Mouse (Mus musculus): ENCODE measurements around the gene Arpc3.

The Arpc3 gene

DNA sequence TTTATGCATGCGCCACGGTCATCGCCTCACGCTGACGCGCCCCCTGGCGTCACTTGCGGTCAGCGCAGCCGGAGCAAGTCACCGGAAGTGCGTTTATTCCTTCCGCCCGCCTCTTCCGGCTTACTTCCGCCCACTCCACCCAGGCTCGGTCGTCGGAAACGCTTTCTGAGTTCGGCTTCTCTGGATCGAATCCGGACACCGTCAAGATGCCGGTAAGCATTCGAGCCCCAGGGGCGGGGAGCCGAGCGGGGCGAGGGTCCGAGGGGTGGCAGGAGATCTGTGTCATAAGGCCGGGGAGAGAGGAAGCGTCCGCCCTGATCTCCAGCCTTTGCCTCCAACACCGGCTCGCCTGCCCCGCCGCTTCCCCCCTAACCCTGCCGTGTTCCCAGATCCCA lies at the start of gene Arpc3:
Gene Arpc3 (plus strand): TSS at position 93 of the 395 bp plus-strand sequence.
- peak; percentile 83 to 85 for DNase-seq (ENCODE audit: low spot score in 2 of 2)

DNA sequence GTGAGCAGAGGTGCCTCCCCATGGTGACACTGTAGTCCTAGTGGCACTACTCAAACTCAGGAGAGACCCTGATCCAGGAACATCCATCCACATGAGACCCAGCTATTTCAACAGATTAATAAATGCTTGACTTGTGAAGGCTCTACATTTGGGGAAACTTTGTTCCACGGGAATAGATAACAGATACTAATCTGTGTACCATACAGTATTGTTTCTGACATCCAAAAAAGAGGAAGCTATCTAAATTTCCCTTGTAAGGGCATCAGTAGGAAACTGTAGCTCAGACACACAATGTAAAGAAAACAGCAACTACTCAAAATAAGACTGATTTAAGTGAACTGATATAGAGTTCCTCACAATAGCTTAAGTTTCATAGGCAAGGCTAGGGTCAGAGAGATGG lies 48.8 kb upstream of the Arpc3 start:
- DNase-seq (ENCODE audit: low spot score in 2 of 2) = no peak

DNA sequence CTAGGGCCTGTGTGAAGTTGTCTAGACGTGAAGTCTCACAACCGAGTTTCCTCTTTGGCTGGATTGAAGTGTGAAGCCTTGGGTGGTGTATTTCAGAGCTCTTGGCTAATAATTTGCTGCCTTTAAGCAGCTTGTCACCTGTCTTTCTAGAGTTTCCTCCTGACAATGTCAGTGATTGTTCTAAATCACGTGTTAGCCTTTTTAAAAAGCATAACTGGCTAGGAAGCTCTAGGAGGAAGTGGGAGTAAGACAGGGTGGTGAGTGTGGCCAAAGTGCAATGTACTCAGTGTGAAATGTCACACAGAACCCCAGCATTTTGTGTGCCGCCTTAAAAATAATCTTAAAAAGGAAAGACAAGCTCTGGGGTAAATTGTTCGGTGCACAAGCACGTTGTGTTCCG lies 47.9 kb upstream of the Arpc3 start:
- no peak for DNase-seq (ENCODE audit: low spot score in 2 of 2)

DNA sequence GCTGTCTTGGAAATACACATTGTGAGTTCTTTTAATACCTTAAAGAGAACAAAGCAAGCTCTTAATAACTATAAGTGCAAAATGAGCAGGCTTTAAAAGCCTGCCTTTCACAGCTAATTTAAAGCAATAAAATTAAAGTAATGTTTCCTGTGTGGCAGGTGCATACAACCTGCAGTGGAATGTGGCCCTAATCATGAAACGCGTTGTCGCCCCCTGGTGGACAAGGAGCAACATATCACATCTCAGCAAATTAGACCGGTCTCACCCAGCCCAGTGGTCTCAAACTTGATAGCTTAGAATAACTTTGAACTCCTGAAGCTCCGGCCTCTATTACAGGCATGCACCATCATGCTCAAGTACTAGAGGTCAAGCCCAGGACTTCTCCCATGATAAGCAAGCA lies 47.4 kb upstream of the Arpc3 start:
- DNase-seq (ENCODE audit: low spot score in 2 of 2) = peak; percentile 28 to 34

DNA sequence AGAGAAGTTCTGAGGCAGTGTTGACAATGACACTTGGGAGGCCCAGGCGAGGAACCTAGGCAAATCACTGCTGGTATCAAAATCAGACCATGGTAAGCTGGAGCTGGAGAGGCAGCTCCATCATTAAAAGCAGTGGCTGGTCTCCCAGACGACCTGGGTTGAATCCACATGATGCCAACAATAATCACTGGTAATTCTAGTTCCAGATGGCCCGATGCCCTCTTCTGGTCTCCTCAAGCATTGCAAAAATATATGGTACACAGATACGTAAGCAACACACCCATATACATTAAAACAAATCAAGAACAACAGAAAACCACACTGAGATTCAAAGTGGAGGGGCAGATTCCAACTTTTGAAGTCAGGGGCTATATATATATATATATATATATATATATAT lies 45.9 kb upstream of the Arpc3 start:
- DNase-seq (ENCODE audit: low spot score in 2 of 2) = no peak

DNA sequence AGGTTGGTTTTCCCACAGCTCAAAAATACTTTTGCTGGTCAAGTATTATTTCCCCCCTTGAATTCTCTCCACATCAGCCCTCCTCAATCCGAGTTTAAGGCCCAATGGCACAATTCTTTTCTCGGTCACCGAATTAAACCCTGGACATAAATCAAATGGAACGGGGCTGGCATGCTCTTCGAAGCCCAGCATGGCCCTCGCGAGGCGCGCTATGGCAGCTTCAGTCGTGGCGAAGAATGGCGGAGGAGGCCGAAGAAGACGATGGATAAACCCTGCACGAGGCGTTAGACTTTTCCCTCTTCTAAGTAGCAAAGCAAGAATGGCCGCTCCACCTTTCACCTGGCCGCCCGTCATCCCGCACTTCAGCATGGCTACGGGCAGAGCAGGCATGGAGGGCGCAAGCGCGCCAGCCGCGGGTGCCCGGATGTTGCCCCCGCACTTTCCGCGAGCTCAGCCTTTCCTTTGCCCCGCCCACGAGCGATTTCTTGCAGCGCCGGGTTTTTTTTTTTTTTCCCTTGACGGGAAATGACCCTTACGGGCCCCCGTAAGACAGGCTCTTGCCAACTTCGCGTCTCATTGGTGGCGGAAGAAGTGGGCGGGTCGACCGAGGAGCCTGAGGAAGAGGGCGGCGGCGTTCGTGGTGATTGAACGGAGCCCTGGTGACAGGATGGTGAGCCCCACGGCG lies 37.7 kb upstream of the Arpc3 start, which contains the start of the genes Rad9b and Vps29:
Gene Rad9b (minus strand): TSS at position 427 of the 685 bp plus-strand sequence.
Gene Vps29 (plus strand): TSS at position 563 of the 685 bp plus-strand sequence.
- DNase-seq (ENCODE audit: low spot score in 2 of 2) = peak; percentile 94

DNA sequence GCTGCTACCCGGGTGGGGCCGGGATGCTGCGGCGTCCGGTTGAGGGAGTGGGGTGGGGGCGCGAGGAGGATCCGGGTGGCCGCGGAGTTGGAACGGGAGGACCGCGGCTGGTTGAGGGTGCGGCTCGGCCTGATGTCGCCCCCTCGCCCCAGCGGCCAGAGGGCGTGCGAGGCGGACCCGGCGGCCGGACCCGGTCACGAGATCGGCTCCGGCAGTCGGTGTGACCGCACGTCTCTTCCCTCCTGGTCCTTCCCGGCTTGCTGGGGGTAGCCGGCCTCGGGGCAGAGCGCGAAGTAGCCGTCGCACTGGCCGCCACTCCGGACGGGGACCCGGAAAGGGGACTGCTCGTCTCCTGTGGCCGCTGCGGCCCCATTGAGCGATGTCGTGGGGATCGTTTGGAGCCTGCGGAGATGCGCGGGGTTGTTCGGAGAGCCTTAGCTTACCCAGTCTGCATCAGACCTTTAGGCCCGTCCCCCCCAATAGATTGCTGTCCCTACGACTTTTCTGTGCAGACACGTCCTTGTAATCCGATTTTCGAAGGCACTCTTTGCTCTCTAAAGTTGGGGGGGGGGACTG lies 37.1 kb upstream of the Arpc3 start:
- no peak for DNase-seq (ENCODE audit: low spot score in 2 of 2)

DNA sequence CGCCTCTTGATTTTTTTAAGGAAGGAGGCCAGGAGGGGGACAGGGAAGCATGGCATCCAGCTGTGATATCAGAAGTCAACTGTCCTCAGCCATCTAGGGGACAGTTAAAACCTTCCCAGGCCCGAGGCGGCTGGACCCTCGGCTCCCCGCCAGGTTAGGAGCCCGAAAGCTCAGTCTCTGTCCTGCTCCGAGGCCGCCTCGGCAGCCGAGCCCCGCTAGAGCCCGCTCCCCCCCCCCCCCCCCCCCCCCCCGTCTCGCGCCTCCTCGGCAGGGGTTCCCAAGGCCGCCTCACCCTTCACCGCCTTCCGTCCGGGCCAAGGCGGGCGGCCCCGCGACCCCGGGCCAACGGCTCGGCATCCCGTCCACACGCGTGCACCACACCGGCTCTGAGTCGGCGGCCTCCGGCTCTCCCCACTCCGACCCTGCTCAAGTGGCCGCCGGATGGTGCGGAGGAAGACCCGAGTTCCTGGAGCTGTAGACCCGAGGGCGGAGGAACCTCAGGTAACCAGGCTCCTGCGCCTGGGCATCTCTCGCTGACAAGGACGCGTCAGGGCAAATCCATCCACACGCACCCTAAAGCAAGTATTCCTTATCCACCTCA lies 20.0 kb upstream of the Arpc3 start, which contains the start of gene Gpn3:
Gene Gpn3 (plus strand): TSS at position 286 of the 601 bp plus-strand sequence.
- DNase-seq (ENCODE audit: low spot score in 2 of 2) = no peak

DNA sequence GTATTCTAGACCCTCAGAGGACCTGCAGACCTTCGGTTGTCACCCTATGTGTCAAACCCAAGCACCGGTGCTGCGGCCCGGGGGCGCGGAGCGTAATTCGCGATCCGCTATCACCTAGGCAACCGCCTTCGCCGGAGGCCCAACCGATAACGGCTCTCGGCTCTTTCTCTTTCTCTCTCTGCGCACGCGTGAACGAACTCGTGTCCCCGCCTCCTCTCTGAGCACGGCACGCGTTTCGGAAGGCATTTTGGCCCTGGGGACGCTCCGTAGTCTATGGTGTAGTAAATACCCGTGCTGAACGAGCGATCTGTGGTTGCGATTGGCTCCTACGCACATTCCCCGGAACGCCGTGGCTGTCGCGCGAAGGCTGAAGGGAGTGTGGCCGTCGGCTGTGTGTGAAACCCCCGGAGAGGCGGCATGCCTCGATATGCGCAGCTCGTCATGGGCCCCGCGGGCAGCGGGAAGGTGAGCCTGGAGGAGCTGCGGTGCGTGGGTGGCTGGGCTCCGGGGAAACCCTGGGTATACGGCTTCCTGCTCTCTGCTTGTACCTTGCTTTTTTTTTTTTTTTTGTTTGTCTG lies 19.4 kb upstream of the Arpc3 start, which contains the start of gene Fam216a:
Gene Fam216a (minus strand): TSS at position 173 of the 578 bp plus-strand sequence.
- DNase-seq (ENCODE audit: low spot score in 2 of 2) = peak; percentile 98 to 99

DNA sequence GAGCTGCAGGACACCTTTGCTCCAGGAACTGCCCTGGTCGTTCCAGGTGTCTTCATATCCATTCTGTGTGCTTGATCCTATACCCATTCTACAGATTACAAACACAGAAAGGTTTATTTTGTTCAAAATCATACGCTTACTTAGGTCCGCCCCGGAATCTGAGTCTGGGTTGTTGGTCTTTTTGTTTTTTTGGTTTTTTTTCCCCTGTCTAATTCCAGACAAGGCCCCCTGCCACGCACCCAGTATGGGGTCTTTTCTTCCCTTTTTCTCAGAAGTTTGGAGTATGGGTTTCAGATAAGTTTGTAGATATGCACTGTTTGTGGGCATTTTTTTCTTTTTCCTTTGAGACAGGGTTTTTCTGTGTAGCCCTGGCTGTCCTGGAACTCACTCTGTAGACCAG lies 18.8 kb upstream of the Arpc3 start:
- DNase-seq (ENCODE audit: low spot score in 2 of 2) = no peak

DNA sequence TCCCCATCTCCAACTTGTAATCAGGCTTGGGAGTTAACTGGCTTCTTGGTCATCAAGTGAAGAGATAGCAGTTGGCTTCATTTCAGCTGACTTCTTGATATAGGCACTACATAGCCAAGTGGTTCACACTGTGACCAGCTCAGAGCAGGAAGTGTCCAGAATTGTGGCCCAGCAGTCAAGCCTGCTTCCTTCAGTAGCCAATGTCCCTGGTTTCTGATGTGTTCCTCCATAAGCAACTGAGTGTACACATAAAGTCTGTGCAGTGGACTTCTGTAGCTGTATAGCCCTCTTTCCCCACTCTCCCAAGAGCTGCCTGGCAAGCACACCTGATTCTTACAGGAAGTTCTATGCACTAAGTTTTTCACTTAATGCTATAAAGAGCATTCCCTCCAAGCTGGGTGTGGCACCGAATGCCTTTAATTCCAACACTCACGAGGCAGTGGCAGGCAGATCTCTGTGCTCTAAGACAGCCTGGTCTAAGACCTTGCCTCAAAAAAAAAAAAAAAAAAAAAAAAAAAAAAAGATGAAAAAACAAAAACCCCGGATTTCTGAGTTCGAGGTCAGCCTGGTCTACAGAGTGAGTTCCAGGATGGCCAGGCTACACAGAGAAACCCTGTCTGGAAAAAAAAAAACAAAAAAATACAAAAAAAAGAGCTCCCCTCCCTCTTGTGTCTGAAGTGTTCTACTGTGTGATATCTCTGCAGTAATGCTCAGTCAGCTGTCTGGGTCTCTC lies 14.4 kb upstream of the Arpc3 start:
- no peak for DNase-seq (ENCODE audit: low spot score in 2 of 2)

DNA sequence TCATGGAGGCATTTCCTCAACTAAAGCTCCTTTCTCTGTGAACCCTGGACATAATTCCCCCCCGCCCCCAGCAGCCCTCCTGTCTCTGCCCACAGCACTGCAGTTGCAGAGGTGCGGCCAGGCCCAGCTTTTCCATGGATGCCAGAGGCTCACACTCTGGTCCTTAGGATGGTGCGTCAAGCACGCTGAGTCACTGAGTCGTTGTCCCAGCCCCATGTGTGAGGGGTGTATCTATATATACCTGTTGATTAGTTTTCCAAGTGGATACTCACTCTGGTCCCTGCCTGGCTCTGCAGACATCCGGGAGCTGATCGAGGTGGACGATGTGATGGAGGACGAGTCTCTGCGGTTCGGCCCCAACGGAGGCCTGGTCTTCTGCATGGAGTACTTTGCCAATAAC lies 13.5 kb upstream of the Arpc3 start:
- DNase-seq (ENCODE audit: low spot score in 2 of 2) = no peak

DNA sequence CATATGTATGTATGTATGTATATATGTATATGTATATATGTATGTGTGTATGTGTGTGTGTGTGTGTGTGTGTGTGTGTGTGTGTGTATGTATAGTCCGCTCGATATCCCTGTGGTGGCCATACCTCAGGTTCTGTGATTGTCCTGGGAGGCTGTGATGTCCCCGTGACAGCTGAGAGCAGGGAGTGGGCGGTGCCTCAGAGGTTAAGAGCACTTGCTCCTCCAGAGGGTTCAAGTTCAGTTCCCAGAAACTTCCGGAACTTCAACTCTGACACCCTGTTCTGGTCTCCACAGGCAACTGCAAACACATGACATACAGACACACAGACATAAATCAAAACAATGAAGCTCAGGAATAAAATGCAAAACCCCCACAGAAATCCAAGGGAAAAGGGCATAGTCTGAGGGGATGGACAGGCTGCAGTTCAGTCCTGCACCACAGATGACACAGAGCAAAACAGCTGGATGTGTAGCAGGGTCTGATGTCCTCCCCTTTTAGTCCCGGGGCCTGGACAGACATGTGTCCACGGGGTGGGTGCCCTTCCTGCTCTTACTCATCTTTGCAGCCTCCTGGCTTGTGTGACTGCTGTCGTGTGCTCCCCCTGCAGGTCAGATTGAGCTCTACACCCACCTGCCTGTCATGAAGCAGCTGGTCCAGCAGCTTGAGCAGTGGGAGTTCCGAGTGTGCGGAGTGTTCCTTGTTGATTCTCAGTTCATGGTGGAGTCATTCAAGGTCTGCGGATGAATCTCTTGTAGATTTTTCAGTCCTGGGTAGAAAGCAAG lies 12.1 kb upstream of the Arpc3 start:
- peak; percentile 77 to 78 for DNase-seq (ENCODE audit: low spot score in 2 of 2)

DNA sequence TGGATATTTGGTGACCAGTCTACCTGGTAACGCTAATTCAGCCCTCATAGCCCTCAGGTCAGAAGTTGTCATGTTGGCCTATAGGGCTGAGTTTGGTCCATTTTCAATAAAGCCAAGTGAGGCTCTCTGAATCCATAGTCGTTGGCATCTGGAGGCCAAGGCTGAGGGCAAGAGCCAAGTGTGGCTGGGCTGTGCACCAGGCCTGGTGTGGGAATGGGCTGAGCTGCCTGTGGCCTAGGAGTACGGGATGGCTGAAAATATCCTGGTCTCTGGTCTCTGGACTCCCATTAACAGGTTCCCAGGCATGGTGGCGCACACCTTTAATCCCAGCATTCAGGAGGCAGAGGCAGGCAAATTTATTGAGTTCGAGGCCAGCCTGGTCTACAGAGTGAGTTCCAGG lies 1.7 kb upstream of the Arpc3 start:
- DNase-seq (ENCODE audit: low spot score in 2 of 2) = no peak

DNA sequence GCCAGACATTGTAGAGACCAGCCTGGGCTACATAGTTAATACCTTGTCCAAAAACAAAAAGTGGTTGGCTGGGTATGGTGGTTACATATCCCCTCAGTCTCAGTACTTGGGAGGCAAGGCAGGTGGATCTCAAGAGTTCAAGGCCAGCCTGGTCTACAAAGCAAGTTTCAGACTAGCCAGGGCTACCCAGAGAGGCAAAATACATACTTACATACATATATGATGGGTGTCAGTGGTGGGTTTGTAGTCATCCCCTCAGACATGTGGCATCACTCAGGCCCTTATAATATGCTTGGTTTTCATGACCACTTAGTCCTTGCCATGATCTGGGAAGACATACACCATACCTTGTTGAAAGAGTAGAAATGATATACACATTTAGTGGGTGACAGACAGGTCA lies 1.0 kb upstream of the Arpc3 start:
- no peak for DNase-seq (ENCODE audit: low spot score in 2 of 2)

DNA sequence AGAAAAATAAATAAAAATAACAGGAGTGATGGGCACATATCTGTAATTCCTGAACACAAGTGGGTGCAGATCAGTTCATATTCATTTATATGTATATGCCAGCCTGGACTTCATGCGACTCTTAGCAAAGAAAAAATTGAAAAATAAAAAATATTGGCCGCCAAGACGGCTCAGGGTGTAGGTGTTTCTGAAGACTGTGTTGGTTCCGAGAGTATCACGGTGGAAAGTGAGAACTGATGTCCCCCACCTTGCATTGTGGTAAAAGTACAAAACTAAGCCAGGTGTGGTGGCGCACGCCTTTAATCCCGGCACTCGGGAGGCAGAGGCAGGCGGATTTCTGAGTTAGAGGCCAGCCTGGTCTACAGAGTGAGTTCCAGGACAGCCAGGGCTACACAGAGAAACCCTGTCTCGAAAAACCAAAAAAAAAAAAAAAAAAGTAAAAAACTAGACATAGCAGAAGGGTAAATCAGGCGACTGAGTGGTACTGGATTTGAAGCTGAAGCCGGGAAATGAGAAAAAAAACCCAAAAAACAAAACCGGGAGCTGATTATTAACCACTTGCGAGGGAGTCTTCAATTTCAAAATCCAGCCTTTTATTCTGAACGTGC lies 396 bp upstream of the Arpc3 start:
- DNase-seq (ENCODE audit: low spot score in 2 of 2) = no peak

DNA sequence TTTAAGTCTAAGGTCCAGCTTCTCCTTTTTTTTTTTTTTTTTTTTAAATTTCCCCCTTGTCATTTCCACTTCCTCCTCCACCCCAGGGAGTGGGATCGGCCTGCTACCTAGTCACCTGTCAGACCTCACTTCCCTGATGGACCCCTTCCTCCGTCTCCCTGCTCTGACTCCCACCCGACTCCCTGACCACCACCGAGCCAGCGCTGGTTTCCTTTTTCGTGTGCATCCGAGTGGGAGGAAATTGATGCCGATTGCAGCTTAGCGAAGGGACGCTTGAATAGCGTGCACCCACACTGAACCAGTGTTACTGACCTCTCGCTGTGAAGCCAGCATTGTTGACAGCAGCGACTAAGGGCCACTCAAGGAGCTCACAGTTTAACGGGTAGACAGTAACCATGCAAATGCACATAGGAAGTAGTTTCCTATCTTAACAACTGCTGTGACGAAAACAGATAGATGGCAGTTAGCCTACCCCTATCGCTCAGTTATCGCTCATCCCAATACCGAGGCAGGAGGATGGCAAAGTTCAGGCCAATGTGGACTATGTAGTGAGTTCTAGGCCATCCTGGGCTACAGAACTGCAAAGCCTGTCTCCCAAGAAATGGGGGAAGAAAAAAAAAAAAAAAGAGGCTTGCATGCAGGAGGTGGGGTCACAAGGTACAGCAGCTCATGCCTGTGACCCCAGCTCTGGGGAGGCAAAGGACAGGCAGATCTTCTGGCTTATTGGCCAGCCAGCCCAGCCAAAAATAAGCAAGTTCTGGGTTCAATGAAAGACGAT lies 738 bp downstream of the Arpc3 start:
- no peak for DNase-seq (ENCODE audit: low spot score in 2 of 2)

DNA sequence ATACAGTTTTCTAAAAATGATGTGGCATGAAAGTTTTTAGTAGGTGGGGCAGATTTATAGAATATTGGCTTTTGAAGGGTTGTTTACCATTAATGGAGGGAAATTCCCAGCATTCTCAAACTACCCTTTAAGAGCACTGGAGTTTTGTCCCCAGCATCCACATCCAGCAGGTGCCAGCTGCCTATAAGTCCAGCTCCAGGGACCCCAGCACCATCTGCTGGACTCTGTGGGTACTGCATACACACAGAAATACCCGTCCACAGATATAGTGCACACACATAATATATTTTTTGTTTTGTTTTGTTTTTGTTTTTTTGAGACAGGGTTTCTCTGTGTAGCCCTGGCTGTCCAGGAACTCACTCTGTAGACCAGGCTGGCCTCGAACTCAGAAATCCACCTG lies 2.2 kb downstream of the Arpc3 start:
- no peak for DNase-seq (ENCODE audit: low spot score in 2 of 2)

DNA sequence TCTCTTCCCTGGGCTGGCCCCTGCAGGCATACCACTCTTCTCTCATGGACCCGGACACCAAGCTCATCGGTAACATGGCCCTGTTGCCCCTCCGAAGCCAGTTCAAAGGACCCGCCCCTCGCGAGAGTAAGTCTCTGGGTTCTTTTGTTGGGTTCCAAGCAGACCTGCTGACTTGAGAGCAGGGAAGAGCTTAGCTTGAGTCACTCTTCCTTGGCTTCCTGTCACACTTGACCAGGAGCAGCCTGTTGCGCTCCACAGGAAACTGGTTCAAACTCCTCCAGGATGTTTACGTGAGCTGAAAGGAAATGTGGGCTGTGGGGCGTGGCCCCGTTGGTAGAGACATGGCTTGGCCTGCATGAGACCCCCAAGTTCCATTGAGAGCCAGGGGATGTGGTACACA lies 5.1 kb downstream of the Arpc3 start:
- DNase-seq (ENCODE audit: low spot score in 2 of 2) = no peak

DNA sequence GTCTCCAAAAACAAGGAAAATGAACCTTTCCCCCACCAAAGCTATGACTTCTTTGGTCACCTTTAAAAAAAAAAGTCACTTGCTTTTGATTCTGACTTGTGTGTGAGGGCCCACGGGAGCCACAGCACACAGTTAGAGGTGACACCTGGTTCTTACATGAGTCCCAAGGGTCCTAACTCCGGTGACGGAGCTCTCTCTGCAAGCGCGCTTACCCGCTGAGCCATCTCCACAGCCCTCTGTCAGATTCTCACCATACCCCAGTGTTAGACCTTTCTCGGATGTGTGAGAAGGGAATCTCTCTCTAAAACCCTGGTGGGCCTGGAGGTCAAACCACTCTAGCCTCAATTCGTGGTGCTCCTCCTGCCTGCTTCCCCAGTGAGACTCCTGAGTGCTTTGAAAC lies 5.8 kb downstream of the Arpc3 start:
- no peak for DNase-seq (ENCODE audit: low spot score in 2 of 2)
